ENCODE assay signal across 14 mouse cellular contexts in genomic region chr3:102743202-102743601, GRCm38 (mm10). TPM values are rescaled to one million over a fixed set of nuclear protein-coding genes. Genes with fewer than 3 reads are reported as not detected.
DNase-seq lines count a peak whose midpoint lies in the region; ATAC-seq and TF ChIP-seq lines count a peak whose summit lies in the region.
"Had no signal": no experiment of that assay in that cellular context is flagged by ENCODE, and none has a peak within 500 bp of the region (broad histone marks: within the 10 kb centered on the region; RNA-seq: fewer than 3 reads in every experiment).

No protein-coding gene starts in this region.

- no peak overlapping the region for H3K4me2 ChIP-seq in forebrain, embryonic 12.5 days
- H3K4me2 ChIP-seq in forebrain, embryonic 11.5 days (ENCODE audit: low read depth, low read length, severe bottlenecking): no peak overlapping the region
- no peak overlapping the region for H3K4me2 ChIP-seq in hindbrain, embryonic 15.5 days
- H3K4me2 ChIP-seq in hindbrain, embryonic 14.5 days (replicated peaks): no peak overlapping the region
- H3K4me2 ChIP-seq: limb, embryonic 15.5 days had no signal

- H3K27me3 ChIP-seq in forebrain, embryonic 12.5 days: no peaks in the 10 kb centered on the region
- H3K27me3 ChIP-seq in forebrain, embryonic 11.5 days (ENCODE audit: control insufficient read depth, insufficient read depth, low read length): no peaks in the 10 kb centered on the region
- H3K27me3 ChIP-seq in hindbrain, embryonic 15.5 days: no peaks in the 10 kb centered on the region
- no peaks in the 10 kb centered on the region for H3K27me3 ChIP-seq in hindbrain, embryonic 14.5 days (ENCODE audit: control insufficient read depth, insufficient read depth, low read length)
- H3K27me3 ChIP-seq: limb, embryonic 15.5 days had no signal

- H3K36me3 ChIP-seq in forebrain, embryonic 12.5 days (replicated peaks): no peaks in the 10 kb centered on the region
- no peaks in the 10 kb centered on the region for H3K36me3 ChIP-seq in forebrain, embryonic 11.5 days (ENCODE audit: control insufficient read depth, insufficient read depth, low read length)
- H3K36me3 ChIP-seq in hindbrain, embryonic 15.5 days: no peaks in the 10 kb centered on the region
- H3K36me3 ChIP-seq in hindbrain, embryonic 14.5 days (replicated peaks; ENCODE audit: control insufficient read depth, insufficient read depth): no peaks in the 10 kb centered on the region
- H3K36me3 ChIP-seq: limb, embryonic 15.5 days had no signal

- no peak for TF ChIP-seq CTCF in brain, embryonic 14.5 days (IDR thresholded peaks at IDR 0.05; ENCODE audit: borderline replicate concordance, extremely low read depth, insufficient read depth, insufficient read length)

- no peaks in the 10 kb centered on the region for H3K9me3 ChIP-seq in forebrain, embryonic 12.5 days
- H3K9me3 ChIP-seq in forebrain, embryonic 11.5 days (ENCODE audit: control insufficient read depth, low read length): no peaks in the 10 kb centered on the region
- H3K9me3 ChIP-seq in hindbrain, embryonic 15.5 days: no peaks in the 10 kb centered on the region
- no peaks in the 10 kb centered on the region for H3K9me3 ChIP-seq in hindbrain, embryonic 14.5 days (ENCODE audit: control insufficient read depth, low read length)
- H3K9me3 ChIP-seq: limb, embryonic 15.5 days had no signal

- H3K9ac ChIP-seq in forebrain, embryonic 12.5 days: no peak overlapping the region
- no peak overlapping the region for H3K9ac ChIP-seq in forebrain, embryonic 11.5 days (ENCODE audit: low read length)
- no peak overlapping the region for H3K9ac ChIP-seq in hindbrain, embryonic 15.5 days
- no peak overlapping the region for H3K9ac ChIP-seq in hindbrain, embryonic 14.5 days
- H3K9ac ChIP-seq: limb, embryonic 15.5 days had no signal

- peaks cover 34% of the 10 kb centered on the region for H3K4me1 ChIP-seq in forebrain, embryonic 12.5 days
- H3K4me1 ChIP-seq in forebrain, embryonic 11.5 days (replicated peaks; ENCODE audit: control insufficient read depth, insufficient read depth, low read length): no peaks in the 10 kb centered on the region; the same call in 1 of the 2 replicates
- peaks cover 23% of the 10 kb centered on the region for H3K4me1 ChIP-seq in hindbrain, embryonic 15.5 days (replicated peaks)
- H3K4me1 ChIP-seq in hindbrain, embryonic 14.5 days (replicated peaks; ENCODE audit: control insufficient read depth, insufficient read depth, low read length): peaks cover 12% of the 10 kb centered on the region; the same call in 1 of the 2 replicates

- peak; percentile 58; the same call in 1 of the 2 replicates for ATAC-seq in forebrain, embryonic 12.5 days (ENCODE audit: low FRiP score)
- no peak for ATAC-seq in forebrain, embryonic 11.5 days (replicated peaks; ENCODE audit: low FRiP score)
- ATAC-seq in hindbrain, embryonic 15.5 days (ENCODE audit: low FRiP score, low read depth): no peak
- ATAC-seq in hindbrain, embryonic 14.5 days (ENCODE audit: low FRiP score): no peak
- ATAC-seq: inflammation-experienced regulatory T-cells, adult 6 months had no signal

- H3K27ac ChIP-seq in forebrain, embryonic 12.5 days: no peak overlapping the region
- H3K27ac ChIP-seq in forebrain, embryonic 11.5 days (ENCODE audit: low read depth, low read length): no peak overlapping the region
- H3K27ac ChIP-seq in hindbrain, embryonic 15.5 days (replicated peaks): peak overlapping the region; percentile 31; the same call in 1 of the 2 replicates
- no peak overlapping the region; the same call in 1 of the 2 replicates for H3K27ac ChIP-seq in hindbrain, embryonic 14.5 days
- H3K27ac ChIP-seq: limb, embryonic 15.5 days had no signal

- TF ChIP-seq POLR2A in brain, embryonic 14.5 days (IDR thresholded peaks at IDR 0.05; ENCODE audit: borderline replicate concordance, extremely low read depth, insufficient read depth, insufficient read length, poor library complexity, severe bottlenecking): no peak

- 30% methylated on average over 4 of the region's 4 CpGs for WGBS in forebrain, embryonic 12.5 days
- WGBS in forebrain, embryonic 11.5 days: 49% methylated on average over 4 of the region's 4 CpGs
- 55% methylated on average over 4 of the region's 4 CpGs for WGBS in hindbrain, embryonic 15.5 days
- WGBS in hindbrain, embryonic 14.5 days: 39% methylated on average over 4 of the region's 4 CpGs

- no peak for DNase-seq in forebrain, embryonic 11.5 days (ENCODE audit: low spot score)
- DNase-seq in hindbrain, embryonic 14.5 days (ENCODE audit: low spot score): no peak
- DNase-seq in brain, embryonic 14.5 days (ENCODE audit: low read depth): peak; percentile 46
- DNase-seq in lung, postnatal 4 days: peak; percentile 42 to 54
- no peak for DNase-seq in right cerebral cortex, postnatal 36 days (ENCODE audit: low spot score in 2 of 2)
- DNase-seq in spleen, adult 12 weeks (ENCODE audit: low spot score): no peak
- DNase-seq: adrenal gland, postnatal 36 days; cerebellum, adult 11-12 months; kidney, postnatal 25 days had no signal

- no peak overlapping the region for H3K4me3 ChIP-seq in forebrain, embryonic 12.5 days (replicated peaks)
- no peak overlapping the region for H3K4me3 ChIP-seq in forebrain, embryonic 11.5 days (ENCODE audit: low read depth, low read length)
- H3K4me3 ChIP-seq in hindbrain, embryonic 15.5 days: no peak overlapping the region
- no peak overlapping the region for H3K4me3 ChIP-seq in hindbrain, embryonic 14.5 days (replicated peaks; ENCODE audit: low read length)
- H3K4me3 ChIP-seq: limb, embryonic 15.5 days had no signal

RNA-seq across cellular contexts. Expression of gene Tspan2, which starts 8.9 kb away (rescaled TPM):
- 6.0 and 7.7 TPM in 2 replicates for polyA plus RNA-seq in forebrain, embryonic 12.5 days (2016; fragmentation: Nextera tagmentation; extraction: Ambion mirVana)
- 9.0 and 9.5 TPM in 2 replicates for polyA plus RNA-seq in forebrain, embryonic 11.5 days (2014; fragmentation: Nextera tagmentation; extraction: Ambion mirVana)
- 11.5 and 12.8 TPM in 2 replicates for polyA plus RNA-seq in hindbrain, embryonic 15.5 days (2015; fragmentation: Nextera tagmentation; extraction: Ambion mirVana)
- 15.4 and 16.1 TPM in 2 replicates for polyA plus RNA-seq in hindbrain, embryonic 14.5 days (2014; fragmentation: Nextera tagmentation; extraction: Ambion mirVana)
- polyA plus RNA-seq in brain, embryonic 14.5 days (2012; rRNA removed): 6.4 and 8.1 TPM in 2 replicates

RNA-seq across cellular contexts. Expression of gene Tshb, which starts 39.3 kb away (rescaled TPM):
- 0.05 and 0.06 TPM in 2 replicates for polyA plus RNA-seq in forebrain, embryonic 12.5 days (2016; fragmentation: Nextera tagmentation; extraction: Ambion mirVana)
- polyA plus RNA-seq in forebrain, embryonic 11.5 days (2014; fragmentation: Nextera tagmentation; extraction: Ambion mirVana): 0.15 TPM in 1 of 2 replicates, not detected in the other
- polyA plus RNA-seq in hindbrain, embryonic 15.5 days (2015; fragmentation: Nextera tagmentation; extraction: Ambion mirVana): 0.13 and 0.64 TPM in 2 replicates
- 0.31 and 0.50 TPM in 2 replicates for polyA plus RNA-seq in hindbrain, embryonic 14.5 days (2014; fragmentation: Nextera tagmentation; extraction: Ambion mirVana)
- polyA plus RNA-seq in brain, embryonic 14.5 days (2012; rRNA removed): not detected in 2 replicates
- polyA plus RNA-seq: small intestine, adult 2 months had no signal

Comparison
In these comparisons a context has a peak if more than half of its experiments do, and no peak if none do; other contexts are left out.
1. DNase-seq: peak in brain, embryonic 14.5 days (single experiment) and lung, postnatal 4 days (2 of 2); none in forebrain, embryonic 11.5 days (single experiment), hindbrain, embryonic 14.5 days (single experiment), right cerebral cortex, postnatal 36 days (0 of 2) and spleen, adult 12 weeks (single experiment).